Mouse (Mus musculus) mesoderm, embryonic 11.5 days (tissue): ENCODE data around the gene Ikzf1.

ENCODE experiments used
- DNase-seq: peaks from one replicate; pipeline ENCODE4 v3.0.0-alpha.2; 2012; ENCODE audit warnings: low read depth, low spot score

The Ikzf1 gene

DNA sequence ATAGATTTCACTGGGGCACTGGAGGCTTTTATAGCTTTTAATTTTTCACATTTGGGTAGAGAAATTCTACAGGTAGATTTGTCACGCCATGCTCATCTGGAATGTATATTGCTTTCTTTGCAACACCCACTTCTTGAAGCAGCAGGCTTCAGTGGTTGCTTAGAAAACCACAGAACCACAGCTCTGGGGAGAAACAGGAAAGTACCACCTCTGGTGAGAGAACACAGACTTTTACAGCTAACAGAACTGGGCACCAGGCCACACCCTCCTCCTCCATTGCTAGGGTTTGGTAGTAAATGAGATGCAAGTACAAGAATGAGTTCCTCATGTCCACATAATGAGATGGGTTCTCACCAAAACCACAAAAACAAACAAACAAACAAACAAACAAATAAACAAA is 81.3 kb downstream of the Ikzf1 start:
- DNase-seq: no peak

DNA sequence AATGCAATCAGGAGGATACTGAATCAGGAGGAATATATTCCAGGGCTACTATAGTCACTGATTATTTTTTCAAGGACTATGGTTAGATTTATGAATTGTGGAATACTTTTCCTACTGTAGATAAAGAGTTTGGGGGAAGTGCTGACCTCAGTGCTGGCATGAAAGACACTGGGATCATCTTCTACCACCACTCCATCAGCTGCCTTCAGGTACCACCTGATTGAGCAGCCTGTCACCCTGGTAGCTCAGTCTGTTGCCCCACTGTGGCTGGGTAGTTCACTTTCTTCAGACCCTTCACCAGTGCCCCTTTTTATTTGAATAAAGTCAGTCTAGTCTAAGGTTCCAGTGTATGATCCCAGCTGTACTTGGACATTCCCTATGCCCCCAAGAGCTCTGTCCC is 81.9 kb downstream of the Ikzf1 start:
- no peak for DNase-seq

DNA sequence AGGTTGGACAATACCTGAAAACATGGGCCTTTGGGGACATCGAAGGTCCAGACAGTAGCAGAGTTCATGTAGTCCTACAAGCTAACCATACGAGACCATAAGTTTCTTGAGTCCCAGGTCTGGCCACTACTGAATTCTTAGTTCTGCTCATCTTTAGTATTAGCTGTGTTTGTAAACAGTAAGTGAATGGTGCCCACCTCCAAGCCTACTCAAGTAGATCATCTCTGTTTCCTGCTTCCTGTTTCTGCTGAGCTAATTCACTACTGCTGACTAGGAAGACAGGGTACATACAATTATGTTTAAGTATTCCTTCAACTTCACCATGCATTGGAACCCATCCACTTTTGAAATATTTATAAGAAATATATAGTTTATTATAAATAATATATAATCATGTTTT is 83.3 kb downstream of the Ikzf1 start:
- DNase-seq: no peak

DNA sequence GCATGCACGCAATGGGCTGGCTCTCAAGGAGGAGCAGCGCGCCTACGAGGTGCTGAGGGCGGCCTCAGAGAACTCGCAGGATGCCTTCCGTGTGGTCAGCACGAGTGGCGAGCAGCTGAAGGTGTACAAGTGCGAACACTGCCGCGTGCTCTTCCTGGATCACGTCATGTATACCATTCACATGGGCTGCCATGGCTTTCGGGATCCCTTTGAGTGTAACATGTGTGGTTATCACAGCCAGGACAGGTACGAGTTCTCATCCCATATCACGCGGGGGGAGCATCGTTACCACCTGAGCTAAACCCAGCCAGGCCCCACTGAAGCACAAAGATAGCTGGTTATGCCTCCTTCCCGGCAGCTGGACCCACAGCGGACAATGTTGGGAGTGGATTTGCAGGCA is 84.5 kb downstream of the Ikzf1 start:
- DNase-seq: no peak

DNA sequence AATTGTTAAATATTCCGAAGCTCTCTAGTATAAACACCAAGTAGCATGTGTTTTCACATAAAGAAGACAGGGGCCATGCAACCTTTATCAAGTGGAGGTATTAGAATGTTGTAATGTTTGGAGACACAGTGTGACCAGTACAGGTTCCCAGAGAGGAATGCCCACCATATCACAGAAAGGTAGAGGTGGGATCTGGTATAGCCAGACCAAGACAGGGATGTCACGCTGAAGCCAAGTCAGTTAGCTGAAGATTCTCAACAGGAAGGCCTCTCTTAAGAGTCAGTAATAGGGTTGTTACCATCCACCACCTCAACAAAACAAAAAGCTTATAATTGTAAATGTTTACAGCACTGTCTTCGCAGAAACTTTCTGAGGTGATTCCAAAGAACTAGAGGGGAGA is 85.9 kb downstream of the Ikzf1 start:
- DNase-seq: no peak

DNA sequence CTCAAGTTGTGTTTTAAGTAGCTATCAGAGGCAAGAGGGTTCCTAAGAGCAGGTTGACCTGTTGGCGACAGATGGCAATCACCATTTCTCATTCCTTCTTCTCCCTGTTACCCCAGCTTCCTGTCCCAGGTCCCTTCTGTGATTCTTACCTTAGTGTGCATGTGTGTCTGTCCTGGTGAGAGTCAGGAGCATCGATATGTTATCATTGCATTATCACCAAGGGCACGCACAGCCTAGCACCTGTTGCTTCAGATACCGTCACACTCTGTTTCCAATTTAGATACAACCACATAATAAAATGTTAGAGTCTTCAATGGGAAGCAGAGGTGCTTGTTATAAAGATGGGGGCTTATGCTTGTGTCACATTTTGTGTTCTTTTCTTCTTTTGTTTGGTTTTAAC is 87.4 kb downstream of the Ikzf1 start:
- no peak for DNase-seq

DNA sequence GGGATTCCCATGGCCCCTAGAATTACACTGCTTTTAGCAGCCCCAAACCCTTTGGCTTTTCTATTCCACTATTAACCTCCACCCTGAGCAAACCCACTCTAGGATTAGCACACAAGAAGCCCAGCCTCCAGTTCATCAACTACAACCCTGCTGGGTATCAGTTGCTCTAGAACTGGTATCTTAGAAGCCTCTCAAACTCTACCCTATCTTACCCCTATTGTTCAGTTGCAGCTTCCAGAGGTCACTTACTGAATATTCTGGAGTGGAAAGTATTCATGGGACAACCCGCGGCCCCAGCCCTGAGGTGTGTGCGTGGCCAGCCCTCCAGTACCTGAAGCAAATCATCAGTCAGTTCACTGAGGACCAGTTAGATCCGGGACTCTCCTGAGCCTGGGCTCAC is 89.6 kb downstream of the Ikzf1 start:
- no peak for DNase-seq

DNA sequence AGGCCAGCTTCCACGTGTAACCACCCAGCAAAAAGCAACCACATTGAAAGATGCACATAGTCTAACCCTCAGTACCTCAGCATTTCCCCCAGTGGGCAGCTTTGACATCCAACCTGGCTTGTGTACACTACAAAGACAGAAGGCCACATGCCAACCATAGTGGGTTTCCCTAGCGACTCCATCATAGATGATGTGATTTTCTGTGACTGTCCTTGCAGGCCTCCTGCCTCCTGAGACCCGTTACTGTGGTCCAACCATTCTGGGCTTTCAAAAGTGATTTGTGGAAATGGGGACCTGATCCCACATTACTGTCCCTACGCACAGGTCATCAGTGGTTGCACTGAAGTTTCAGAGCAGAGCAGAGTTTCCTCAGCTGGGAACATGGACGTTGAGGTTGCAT is 90.1 kb downstream of the Ikzf1 start:
- no peak for DNase-seq

DNA sequence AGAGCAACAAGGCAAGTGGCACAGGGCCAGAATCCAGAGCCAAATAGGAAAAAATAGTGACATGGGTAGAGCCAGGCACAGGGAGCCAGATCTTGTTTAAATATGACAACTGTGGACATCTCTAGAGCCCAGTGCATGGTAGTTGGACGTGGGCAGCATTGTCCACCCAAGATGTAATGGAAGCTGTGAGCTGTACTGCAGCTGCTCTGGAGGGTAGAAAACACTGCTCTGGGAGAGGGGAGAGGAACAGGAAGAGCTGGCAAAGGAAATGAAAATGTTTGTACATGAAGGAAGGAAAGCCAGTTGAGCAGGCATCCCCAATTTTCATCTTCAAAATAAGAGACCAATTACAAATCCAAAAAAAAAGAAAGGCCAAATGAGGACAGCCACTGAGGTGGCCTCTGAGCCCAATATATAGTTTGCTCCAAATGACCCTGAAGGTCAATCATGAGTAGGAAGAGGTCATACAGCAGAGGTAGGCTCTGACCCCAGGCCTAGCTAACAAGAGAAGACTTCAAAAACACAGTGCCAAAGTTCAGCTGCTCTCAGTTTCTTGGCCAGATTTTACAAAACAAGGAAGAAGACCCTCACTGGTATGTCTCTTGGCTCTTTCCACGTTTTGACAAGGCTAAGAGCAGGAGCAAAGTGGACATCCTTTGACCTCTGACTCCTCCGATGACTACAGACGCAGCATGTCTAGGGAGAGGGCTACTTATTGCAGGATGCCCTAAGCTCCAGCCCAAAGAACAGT is 91.4 kb downstream of the Ikzf1 start:
- DNase-seq: no peak

DNA sequence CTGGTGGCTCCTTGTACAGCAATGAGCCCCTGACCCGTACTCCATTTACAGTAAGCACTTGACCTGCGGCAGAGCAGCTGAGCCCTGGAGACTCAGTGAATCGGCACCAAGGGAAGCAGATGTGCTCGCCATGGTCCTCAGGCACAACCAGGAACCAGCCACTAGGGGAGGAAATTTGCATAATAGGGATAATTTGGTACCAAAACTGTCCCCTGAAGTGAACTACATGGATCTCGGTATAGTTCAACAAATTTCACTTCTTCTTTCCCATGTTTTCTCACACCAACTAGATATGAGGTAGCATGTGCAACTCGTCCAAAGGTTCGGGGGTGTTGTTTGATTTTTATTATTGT is 92.0 kb downstream of the Ikzf1 start:
- no peak for DNase-seq

DNA sequence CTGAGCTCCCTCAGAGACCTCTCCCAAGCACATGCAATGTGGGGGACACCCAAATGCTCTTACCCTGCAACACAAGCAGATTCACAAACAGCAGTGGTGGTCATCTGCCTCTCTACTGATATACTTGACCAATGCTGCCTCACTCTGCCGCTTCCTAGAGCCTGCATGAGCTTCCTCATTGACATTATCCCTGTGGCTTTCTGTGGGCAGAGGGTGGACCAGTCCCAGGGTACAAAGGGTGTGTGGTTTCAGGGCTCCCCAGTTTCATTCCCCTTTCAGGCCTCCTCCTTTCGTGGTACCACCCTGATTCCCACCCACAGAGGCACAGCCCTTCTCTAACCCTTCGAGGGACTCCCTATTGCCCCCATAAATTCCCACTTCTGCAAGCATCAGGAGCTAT is 92.4 kb downstream of the Ikzf1 start:
- DNase-seq: no peak

DNA sequence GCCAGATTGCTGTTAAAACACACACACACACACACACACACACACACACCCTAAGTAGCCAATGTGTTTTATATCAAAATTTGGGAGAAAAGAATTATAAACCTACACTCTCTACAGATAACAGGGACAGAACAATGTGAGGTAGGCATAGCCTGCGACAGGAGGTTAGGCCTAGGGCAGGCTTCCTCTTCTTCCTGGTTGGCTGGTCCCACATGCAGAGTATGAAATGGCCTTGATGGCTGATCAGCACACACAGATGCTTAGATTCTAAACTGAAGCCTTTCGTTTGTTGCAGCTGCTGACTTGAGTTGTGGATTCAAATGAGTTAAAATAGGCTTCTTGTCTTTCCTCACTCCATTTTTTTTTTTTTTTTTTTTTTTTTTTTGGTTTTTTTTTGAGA is 93.0 kb downstream of the Ikzf1 start:
- DNase-seq: no peak

DNA sequence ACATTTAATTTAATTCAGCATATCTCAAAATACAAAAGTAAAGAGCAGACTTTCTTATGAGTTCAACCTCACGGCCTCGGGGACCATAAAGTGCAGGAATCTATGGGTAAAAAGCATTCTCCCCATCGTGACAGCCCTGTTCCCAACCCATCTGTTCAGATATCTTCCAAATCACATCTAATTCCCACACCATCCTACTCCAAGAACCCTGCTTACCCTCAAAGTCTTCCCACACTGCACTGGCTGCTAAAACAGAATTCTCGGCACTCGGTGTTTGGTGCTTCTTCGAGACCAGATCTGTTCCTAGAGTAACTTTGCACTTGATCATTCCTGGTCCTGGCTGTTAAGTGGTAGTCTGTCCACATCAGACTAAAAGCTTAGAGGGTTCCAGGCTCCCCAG is 93.5 kb downstream of the Ikzf1 start:
- no peak for DNase-seq

DNA sequence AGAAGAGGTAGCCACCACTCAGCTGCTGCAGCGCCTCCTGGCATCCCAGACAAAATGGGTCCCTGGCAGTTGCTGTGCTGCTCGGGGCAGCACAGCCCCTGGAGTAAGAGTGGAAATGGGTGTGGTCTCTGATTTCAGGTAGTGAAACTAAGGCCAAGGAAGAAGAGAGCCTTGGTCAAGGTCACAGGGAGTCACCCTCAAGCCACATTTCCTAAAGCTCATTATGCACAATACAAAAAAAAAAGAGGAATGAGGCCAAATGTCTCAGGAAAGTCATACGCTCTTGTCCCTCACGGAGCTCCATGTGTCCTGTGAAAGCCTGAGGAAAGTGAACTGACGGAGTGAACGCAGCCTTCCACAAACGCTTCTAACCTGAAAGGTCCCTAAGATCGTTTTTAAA is 96.9 kb downstream of the Ikzf1 start:
- DNase-seq: no peak

DNA sequence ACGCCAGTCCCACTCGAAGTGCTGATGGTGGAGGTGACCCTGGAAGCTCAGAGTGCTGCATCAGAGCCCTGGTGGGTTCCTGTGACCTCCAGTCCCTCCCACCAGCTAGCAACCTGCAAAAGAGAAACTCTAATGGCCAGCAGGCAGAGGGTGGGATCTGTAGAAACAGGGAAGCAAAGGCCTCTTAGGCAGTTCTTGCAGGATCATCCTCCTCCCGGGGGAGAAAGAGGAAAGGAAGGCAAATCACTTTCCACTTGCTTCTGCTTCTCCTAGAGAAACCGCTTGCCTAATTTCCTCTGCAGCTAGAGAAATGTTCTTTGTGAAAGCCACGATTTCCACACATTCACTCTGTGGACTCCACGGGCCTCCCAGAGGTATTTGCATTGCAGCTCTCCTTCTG is 100.7 kb downstream of the Ikzf1 start:
- no peak for DNase-seq

DNA sequence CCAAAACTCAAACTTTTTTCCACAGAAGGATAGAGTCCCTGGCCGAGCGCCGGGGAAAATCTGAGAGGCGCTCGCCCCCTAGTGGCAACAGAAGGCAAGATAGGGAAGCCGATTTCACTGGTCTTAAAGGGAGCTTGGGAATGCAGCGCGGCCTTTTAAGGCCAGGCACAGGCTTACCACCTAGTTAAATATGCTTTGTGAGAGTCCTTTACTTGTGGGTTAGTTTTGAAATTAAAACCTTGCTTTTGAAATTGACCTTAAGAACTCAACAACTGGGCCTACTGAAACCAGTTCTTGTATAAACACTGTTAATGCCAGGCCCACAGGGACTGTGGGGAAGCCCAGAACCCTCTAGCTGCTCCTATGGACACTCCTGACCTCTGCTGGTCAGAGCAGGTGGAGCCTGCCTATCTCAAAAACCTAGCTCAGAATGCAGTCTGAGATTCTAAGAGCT is 103.7 kb downstream of the Ikzf1 start:
- DNase-seq: peak; percentile 89

DNA sequence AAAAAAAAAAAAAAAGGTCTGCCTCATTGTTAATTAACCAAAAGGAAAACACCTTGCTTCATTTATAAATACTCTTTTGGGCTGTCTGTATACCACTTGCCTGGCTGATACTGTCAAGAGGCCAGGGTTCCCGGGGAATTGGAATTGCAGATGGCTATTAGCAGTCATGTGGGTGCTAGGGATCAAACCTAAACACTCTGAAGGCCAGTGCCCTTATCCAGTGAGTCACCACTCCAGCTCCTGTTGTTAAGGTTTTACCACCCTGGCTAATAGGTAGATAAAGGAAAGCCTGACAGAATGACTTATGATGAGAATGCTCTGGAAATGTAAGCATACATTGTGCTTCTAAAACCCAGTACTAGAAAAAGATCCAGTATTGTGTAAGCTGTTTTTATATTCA is 109.8 kb downstream of the Ikzf1 start:
- DNase-seq: no peak

DNA sequence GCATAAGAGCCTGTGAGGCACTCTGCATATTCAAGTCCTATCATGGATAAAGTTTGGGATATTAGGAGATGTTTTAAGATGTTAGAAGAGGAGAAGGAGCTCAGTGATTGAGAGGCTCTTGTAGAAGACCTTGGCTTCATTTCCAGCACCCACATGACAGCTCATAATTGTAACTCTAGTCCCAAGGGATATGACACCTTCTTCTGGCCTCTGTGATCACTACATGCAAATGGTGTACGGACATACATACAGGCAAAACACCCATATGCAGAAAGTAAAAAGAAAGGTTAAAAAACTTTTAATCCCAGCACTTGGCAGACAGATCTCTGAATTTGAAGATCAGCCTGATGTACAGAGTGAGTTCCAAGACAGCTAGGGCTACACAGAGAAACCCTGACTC is 113.9 kb downstream of the Ikzf1 start:
- DNase-seq: no peak

DNA sequence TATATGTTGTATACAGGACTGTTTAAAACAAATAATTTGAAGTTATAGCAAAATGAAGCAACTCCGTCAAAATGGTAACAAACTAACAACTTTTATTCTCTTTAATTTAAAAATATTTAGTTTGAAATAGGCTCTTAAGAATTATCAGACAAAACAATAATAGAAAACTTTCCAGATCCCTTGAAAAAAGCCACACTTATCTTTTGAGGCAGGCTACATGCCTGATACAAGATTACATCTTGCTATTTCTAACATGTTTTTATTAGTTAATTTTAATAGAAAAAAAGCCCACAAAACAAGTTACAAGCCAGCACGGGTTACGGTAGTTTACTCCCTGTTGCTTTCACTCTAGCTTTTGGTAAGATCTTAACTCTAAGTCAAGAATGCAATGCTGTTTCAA is 115.5 kb downstream of the Ikzf1 start:
- no peak for DNase-seq

DNA sequence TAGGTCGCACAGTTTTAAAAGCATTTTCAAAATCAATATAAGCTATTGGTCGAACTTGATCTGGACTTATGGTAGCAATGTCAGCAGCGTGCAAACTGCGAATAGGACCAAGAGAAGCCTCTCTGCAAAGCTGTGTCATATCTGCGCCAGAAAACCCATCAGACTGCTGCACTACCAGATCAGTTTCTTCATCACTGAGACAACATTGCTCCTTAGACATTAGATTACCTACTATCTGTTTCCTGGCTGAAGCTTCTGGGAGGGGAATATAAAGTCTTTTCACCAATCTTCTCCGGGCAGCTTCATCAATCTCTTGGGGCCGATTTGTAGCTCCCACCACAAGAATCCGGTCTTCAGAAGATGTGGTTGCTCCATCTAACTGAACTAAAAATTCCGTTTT is 116.3 kb downstream of the Ikzf1 start:
- DNase-seq: no peak

DNA sequence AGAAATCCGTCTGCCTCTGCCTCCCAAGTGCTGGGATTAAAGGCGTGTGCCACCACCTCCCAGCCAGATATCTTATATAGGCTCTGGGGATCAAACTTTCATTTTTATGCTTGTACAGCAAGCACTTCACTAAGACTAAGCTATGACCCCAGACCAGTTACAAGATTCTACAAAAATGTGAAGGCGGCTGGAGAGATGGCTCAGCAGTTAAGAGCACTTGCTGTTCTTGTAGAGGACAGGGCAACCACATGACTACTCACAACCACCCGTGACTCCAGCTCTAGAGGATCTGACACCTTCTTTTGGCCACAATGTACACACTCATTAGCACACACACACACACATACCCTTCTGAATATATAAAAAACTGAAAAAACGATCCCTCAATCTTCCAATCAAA is 119.6 kb downstream of the Ikzf1 start:
- DNase-seq: no peak

DNA sequence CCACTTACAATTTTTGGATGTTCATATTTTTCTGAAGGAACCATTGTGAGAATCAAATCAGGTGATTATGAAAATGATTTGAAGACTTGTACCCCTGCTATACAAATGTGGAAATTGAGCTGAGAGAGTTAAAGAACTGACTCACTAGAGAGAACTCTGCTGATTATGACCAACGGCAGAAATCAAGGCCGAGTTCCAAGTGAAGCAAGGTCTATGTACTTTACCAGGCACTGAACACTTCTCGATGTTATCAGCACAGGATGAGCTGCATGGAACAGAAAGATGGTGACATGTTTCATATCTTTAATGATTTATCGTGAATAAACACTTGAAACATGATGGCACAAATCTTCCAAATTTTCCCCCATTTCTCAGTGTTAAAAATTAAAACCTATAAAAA is 121.1 kb downstream of the Ikzf1 start:
- DNase-seq: no peak

DNA sequence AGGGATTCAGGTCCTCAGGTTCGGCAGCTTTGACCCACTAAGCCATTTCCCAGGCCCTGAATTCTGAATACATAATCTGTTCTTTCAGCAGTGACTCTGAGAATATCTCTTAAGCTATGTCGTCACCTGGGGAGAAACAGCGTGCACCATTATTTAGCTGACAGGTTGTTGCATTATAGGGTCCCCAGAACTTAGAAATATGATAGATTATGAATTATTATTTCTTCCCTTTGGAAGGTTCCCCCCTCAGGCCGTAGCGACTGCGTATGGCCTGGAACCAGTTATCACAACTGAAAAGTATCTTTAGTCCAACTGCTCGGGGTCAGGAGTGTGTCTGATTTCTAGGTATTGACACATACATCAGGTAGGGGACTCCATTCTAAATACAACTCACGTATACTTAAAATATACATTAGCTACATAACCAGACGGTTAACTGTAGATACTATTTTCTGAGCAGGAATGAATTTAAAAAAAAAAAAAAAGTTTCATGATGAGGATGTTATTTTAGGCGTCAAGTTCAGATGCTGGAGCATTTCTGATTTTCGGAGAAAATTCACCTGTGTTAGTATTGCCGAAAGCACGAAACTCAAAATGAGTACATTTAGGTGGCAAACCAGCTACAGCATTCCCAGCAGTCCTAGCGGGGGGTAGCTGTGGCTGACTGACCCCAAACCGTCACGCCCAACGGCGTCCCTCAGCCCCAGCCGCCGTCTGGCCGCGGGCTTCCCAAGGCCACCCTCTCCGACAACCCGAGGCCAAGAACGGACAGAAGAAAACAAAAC is 123.4 kb downstream of the Ikzf1 start:
- no peak for DNase-seq
